Mouse (Mus musculus): Measurements from ENCODE around the gene Wif1. TPM values are rescaled to one million over a fixed set of nuclear protein-coding genes. Genes with fewer than 3 reads are reported as not detected.

Wif1 gene
- polyA plus RNA-seq, 1 experiment from 2014 or later: 2.1 TPM

Other genes starting within 250 kb of the Wif1 start
- gene Msrb3, start 134.9 kb upstream of the Wif1 start, polyA plus RNA-seq (2015; fragmentation: Nextera tagmentation; extraction: Ambion mirVana): 1.1 and 1.6 TPM in 2 replicates
- 3.3 and 3.6 TPM in 2 replicates for gene Lemd3, start 54.6 kb upstream of the Wif1 start, polyA plus RNA-seq (2015; fragmentation: Nextera tagmentation; extraction: Ambion mirVana)

Data from forebrain, embryonic 16.5 days (tissue).